Mouse (Mus musculus): ENCODE measurements around the gene Icos.

Icos gene

DNA sequence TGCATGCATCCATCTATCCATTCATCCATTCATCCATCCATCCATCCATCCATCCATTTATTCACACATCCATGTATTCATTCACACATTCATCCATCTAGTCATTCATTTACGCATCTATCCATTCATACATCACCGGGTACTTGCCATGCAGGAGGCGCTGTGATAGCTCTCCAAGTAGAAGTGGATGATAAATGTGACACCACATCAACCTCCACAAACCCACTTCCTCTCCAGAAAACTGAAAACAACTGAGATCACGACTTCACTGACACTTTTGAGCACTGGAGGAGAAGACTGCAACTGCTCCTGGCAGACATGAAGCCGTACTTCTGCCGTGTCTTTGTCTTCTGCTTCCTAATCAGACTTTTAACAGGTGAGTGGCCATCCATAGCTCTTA, at the start of gene Icos:
TSS of gene Icos (plus strand) at position 287 of the 400 bp plus-strand sequence.
- no peak for DNase-seq (ENCODE audit: low read depth, low spot score)

DNA sequence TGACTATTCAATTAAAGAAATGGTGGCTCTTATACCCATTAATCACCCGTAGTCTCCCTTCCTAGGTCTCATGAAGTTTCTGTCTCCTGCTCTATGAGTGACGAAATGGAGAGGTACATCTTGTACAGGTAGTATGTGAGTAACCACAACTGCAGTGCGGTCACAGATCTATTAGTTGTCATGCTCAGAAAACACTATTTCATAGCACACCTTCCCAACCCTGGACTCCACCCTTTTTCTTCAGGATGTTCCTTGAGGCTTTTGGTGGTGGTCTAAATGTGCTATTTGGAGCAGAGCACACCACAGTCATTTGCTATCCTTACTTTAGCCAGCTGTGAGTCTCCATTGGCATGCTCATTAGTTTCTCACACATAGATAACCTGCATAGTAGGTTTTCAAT, 48.7 kb upstream of the Icos start:
- no peak for DNase-seq (ENCODE audit: low read depth, low spot score)

DNA sequence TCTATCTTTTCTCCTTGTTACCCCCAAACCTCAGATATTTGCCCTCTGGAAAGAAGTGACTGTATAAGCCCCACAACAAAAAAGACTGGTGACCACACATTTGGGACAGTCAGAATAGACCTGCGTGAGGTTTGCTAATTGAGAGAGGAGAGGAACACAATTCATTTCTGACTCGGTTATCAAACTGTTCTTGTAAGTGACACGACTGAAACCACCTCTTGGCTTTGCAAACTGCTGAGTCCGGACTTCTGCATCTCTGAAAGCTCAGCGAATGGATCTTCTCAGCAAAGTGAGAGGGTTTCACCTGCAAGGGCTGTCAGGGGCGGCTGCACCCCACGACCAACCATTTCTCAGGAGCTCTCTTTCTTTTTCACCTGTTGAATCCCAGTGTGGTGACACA, 47.3 kb upstream of the Icos start:
- DNase-seq (ENCODE audit: low read depth, low spot score) = no peak

DNA sequence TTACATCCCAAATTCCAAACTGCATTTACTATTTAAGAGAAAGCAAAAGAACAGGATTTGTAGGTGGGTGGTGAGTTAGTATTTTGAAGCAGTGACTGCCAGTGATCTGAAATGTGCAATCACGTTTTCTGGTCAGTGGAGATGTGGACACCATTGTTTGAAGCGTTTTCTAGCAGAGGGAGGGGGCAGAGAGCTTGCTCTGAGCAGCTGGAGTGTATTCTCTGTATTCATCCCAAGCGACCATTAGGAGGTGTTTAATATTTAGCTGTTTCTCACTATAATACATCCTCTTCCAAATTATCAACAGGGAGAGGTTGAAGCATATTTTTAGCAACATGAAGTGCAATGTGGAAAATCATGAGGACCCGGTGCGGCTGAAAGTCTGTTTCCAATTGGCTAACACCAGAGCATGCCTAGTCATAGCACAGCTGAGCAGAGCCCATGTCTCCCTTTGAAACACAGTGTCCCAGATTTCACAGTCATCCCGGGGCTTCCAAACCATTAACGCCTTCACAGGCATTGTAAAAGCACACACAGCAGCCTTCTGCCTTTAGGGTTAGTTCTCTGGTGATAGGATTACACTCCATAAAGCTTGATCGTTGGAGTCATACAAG, 41.7 kb upstream of the Icos start:
- no peak for DNase-seq (ENCODE audit: low read depth, low spot score)

DNA sequence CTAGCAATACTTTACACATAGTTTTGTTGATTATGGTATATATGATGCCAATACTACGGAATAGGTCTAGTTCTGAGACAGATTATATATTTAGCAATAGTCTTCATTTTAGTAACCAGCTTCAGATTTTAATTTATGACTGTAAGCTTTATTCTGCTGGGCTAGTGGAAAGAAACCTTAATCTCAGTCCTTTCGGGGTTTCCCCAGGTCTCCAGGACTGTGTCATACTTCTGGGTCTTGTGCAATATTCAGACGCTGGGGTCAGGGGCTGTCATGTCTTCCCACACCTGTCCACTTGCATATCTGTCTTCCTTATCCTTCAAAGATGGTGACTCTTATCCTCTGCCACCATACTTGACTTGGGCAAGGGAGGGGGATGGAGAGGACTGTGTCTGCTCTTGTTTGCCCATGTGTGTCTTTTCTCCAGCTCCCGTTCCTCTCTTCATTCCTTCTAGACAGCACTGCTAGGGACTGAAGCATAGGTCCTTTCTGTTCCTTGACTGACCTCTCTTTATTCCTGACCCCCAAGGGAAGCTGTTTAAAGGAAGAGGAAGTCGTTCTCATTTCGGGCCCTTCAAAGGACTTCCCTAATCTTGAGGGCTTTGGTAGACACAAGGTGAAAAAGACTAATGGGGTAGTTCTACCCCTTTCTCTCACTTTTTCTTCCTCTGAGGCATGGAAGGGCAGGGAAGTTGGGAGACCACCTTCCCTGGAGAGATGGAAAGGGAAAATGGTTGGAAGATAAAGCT, 40.6 kb upstream of the Icos start:
- no peak for DNase-seq (ENCODE audit: low read depth, low spot score)

DNA sequence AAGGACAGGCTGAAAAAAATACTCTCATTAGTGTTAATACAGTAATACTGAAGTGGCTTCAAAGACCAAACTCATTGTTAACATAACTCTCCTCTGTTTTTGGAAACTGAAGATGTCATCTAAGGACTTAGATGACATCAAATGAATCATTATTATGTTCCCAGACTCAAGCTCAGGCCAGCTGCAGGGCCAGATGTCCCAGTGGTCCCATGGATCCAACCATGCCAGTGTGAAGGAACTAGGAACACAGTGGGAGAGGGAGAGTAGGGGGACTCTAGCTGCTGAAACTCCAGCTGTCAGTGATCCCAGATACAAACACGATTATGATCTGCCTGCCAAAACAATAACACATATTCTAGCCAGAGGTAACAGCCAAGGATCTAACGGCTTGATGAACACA, 39.5 kb upstream of the Icos start:
- DNase-seq (ENCODE audit: low read depth, low spot score) = no peak

DNA sequence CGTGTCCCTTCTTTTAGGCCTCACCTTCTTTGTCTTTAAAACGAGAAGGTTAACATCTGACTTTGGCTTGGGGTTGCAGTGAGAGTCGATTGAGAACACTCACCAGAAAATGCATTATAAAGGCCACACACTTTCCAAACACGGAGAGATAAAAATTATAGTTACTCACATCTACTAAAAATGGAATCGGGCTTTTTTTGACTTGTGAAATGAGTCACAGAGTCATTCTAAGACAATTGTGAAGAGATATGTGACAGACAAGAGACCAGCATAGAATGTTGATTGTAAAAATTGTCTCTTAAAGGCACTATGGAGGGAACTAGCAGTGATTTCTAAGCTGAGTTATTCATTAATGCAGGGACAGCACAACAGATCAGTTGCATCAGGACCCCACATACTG, 38.8 kb upstream of the Icos start:
- DNase-seq (ENCODE audit: low read depth, low spot score) = no peak

DNA sequence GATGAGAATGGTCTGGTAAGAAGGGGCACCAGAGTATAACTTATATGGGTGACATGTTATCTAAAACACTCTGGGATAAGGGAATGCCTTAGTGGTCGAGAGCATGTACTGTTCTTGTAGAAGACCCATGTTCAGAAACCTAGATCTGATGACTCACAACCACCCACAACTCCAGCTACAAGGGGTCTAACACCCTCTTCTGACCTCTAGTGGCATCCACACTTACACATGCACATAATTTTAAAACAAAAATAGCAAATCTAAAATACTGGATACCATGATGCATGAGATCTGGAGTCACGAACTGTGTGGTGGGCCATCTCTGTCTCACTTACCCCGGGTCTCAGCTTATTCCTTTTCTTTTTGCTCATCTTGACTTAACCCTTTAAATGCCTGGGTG, 37.7 kb upstream of the Icos start:
- no peak for DNase-seq (ENCODE audit: low read depth, low spot score)

DNA sequence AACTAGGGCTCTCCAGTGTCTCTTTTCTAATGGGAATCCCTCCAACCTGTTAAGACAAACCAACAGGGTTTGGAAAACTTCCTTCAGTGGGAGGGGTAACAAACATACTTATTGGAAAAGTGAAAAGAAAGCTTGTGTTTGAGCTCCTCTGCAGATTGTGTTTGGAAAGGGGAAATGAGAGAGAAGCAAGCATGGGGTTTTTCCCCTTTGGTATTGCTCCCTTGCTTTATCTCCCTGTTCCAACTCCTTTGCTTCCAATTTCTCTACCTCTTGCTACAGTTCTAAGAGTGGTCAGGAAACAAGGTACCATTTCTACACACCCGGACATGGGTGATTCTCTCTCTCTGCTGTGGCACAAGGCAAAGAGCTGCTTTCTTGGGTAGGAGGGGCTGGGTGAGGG, 37.1 kb upstream of the Icos start:
- no peak for DNase-seq (ENCODE audit: low read depth, low spot score)

DNA sequence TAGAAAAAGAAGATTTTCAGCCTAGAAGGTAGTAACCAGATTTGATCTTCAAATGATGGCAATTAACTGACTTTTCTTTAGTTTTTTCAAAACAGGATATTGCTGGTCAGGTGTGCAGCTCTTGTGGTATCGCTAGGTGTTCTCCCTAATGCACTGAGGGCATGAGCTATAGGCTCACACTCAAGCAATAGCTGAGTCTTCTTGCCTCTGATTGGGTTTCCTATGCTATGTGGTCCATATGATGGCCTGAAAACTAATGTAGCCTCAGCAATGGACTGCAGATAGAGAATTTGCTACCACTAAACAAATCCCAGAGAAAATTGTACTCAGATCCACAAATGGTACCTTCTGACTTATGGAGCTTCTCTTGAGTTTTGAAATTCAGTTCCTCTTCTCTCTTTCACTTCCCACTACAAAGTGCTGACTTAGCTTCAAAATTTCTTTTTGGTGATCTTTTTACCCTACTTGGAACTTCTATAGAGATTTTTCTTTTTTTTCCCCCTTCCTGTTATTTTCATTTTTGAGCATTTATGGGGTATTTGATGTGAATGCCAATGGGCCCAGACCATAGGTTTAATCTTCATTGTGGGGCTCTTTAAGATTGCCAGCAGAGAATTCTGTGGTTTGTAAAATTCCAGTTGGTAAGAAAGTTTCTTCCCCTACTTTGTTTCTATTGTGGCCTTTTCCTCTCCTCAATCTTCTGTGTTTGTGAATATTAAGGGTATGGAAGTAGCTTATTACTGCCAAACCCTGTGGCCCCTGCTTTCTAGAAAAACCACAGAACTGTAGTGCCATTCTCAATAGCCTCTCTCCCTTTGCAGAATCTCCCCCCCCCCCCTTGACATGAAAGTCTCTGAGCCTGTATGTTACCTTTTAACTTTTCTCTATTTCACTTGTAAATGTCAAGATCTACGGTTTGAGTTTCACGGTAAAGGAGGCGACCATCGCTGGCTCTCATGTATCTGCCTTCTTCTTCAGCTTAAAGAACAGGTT, 36.4 kb upstream of the Icos start:
- no peak for DNase-seq (ENCODE audit: low read depth, low spot score)

DNA sequence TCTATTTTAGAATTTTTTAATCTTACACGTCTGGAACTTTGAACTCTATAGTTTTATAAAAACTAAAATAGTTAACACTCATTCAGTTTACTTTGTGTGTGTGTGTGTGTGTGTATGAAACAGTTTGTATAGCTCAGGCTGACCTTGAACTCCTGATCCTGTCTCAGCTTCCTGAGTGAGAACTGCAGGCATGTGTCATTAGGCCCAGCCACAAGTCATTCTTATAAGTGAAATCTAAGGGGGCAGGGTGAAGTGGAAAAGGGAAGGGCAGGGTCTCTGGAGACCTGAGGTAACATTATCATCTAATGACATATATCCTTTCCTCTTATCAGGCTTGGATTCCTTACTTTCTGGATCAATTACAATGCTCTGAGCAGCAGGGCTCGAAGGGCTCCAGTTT, 34.8 kb upstream of the Icos start:
- no peak for DNase-seq (ENCODE audit: low read depth, low spot score)

DNA sequence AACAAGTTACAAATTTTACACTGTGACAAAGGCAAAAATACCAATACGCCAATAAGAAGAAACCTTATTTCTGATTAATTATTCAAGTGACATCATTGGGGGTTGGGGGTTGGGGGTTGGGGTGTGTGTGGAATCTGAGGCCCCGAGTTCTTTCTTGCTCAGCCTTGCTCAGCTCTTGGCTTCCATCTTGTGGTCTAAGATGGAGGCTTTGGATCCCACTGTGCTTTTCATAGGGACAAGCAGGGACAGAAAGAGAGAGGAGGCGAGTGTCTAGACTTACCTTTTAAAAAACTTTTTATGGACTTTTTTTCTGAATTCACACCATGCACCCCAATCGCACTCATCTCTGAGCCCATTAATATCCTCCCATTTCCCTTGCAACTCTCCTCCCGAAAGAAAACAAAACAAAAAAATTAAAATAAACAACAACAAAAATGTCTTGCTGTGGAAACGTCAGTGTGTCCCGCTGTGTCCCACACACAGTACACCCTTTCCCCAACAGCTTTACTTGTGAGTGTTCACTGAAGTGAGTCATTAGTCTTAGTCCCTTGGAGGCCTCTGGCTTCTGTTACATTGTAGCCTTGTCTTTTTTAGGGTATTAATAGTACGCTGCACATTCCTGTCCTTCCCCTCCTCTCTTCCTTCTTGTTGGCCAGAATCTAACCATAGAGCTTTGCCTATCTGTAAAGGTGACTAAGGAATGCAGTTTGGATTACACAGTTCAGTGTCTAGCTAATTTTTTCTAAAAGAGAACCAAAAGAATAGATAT, 31.9 kb upstream of the Icos start:
- DNase-seq (ENCODE audit: low read depth, low spot score) = no peak

DNA sequence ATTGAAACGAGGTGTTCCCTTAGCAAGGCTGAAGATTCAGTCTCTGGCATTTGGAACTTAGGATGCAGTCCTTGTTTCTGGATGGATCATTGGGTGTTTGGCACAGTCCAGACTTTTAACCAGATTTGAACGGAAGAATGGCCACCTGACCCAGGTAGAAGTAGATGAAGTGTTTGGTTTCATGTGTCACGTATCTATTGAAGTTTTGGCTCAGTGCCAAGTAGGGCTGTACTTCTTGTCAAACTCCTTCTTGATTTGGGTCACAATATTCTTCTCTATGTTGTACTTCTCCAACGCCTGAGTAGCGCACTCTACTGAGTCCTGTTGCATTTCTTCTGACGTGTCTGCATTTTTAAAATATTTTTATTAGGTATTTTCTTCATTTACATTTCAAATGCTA, 29.6 kb upstream of the Icos start:
- no peak for DNase-seq (ENCODE audit: low read depth, low spot score)

DNA sequence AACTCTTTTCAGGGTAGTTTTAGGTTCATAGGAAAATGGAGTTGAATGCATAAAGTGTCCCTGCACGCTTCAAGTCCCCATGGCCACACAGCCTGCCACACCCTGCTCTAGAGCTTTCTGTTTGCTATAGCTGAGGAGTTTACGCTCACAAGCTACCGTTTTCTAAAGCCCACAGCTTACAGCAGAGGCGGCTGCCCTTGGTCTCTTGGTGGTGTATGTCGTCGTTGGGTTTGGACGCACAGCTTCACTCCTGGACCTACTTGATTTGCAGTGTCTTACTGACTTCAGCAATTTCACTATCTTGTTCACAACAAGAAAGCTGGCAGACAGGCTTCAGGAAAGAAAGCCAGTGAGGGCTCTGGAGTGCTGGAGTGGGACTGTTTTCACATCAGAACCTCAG, 24.8 kb upstream of the Icos start:
- DNase-seq (ENCODE audit: low read depth, low spot score) = no peak

DNA sequence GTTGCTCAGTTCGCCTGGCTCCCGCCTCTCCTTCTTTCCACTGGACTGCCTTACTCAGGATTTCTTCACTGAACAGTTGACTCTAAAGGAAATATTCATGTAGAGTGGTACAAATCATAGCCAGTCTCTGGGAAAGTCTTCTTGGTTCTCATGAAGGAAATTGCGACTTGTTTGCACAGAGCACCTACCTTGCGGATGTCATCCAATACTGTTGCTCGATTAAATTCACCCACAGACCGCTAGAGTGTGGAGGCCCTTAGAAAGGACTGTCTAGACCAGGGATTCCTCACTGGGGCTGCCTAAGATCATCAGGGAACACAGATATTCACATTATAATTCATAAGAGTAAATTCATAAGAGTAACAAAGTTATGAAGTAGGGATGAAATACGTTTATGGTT, 24.0 kb upstream of the Icos start:
- DNase-seq (ENCODE audit: low read depth, low spot score) = no peak

DNA sequence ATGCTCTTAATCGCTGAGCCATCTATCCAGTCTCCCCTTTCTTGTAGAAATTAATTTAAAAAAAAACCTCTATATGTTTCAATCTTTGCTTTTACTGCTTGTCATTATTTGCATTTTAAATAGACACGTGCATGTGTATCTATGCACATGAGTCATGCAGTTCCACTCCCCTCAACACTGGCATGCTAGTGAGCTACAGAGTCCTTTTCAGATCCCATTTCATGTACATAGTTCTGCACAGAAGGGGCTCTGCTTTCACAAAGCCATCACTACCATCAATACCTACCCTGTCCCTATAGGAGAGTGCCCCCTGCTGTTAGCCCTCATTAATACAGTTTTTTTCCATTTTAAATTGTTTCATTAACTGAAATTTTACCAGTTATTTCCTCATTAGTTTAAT, 23.0 kb upstream of the Icos start:
- no peak for DNase-seq (ENCODE audit: low read depth, low spot score)

DNA sequence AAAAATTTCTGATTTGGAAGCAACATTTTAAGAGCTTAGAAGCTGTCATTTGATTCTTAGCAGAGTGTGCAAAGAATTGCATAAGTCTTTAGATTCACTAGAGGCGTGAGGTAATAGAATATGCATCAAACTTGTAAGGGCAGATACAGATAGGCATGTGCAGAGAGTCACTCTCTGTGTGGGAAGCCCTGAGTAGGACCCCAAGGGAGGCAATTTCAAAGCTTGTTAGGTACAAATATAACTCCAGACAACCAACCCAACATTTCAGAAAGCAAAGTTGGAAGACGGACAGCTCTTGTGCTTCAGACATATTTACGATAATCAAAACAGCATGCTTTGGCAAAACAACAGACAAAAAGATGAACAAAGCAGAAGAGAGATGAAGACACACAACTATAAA, 22.5 kb upstream of the Icos start:
- no peak for DNase-seq (ENCODE audit: low read depth, low spot score)

DNA sequence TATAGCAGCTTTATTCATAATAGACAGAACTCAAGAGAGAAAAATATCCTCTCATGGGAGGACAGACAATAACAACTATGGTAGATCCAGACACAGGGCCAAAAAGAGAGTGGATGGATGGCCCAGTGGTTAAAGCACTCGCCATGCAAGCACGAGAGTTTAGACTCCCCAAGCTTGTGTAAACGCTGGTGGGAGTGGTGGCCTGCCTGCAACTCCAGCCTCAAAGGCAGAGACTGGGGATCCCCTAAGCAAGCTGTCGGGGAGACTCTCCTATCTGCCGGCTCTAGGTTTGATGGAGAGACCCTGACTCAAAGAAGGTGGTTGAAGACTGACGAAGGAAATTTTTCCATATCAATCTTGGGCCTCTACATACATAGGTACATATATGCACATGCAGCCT, 21.5 kb upstream of the Icos start:
- DNase-seq (ENCODE audit: low read depth, low spot score) = no peak

DNA sequence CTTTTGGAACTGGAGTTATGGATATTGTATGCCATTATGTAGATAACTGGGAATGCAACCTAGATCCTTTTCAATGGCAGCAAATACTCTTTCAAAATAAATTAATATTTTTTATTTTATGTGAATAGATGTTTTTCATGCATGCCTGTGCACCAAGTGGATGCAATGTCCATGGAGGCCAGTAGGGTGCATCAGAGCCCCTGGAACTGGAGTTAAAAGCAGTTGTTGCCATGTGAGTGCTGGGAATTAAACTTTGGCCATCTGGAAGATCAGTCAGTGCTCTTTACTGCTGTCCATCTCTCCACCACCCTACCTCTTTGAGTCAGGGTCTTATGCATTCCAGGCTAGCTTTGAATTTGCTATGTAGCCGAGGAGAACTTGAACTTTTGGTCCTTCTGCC, 19.4 kb upstream of the Icos start:
- DNase-seq (ENCODE audit: low read depth, low spot score) = no peak

DNA sequence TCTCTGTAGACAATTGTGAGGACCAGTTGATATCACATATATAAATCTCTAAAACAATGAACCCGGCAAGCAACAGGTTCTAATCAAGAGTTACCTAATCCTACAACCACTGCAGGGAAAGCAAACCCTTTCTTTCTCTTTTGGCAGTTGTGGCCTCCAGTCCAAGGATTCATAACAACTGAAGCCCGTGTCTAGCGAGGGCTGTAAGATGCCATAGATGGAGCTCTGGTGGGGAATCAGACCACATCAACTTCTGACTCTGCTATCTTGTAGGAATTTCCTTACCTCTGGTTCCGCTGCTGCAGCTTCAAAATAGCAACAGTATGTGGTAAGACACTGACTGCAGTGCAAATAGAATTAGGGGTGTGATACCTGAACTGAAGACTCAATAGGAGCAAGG, 18.5 kb upstream of the Icos start:
- DNase-seq (ENCODE audit: low read depth, low spot score) = no peak

DNA sequence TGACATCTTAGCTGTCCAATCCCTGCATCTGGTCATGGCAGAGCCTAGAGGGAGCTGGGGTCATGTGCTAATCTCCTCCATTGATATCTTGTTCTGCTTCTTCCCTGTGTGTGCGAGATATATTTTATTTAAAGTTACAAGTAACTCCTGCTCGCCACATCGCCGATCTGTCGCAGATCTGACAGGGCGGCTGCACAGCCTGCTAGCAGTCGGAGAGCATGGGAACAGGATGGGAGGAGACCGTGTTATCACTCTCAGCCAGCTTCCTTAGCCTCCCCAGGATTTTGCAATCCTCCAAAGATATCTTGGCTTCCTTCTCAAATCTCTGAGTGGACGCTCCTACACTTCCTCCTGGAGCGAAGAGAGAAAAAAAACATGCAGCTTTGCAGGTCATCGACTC, 17.3 kb upstream of the Icos start:
- DNase-seq (ENCODE audit: low read depth, low spot score) = no peak

DNA sequence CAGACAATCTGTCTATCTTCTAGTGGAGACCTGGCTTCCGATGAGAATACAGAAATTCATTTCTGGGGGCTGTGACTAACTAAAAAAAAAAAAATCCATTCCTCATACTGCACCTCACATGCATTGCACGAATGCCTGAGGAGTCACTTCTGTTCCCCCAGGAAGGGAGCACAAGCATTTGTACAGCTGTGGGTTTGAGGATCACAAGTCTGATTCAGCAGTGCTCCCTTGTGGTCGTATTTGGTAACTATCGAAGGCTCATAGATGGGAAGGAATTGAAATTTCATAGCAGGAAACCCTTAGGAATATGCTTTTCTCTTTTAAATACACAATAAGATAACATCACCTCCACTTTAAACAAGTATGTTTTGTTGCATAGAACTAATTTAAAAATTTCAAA, 16.6 kb upstream of the Icos start:
- peak; percentile 46 for DNase-seq (ENCODE audit: low read depth, low spot score)
